Mouse (Mus musculus): Measurements from ENCODE around the gene Cd81. TPM values are rescaled to one million over a fixed set of nuclear protein-coding genes. Genes with fewer than 3 reads are reported as not detected.

Gene Cd81
- polyA plus RNA-seq, 1 experiment: 227 TPM

DNA sequence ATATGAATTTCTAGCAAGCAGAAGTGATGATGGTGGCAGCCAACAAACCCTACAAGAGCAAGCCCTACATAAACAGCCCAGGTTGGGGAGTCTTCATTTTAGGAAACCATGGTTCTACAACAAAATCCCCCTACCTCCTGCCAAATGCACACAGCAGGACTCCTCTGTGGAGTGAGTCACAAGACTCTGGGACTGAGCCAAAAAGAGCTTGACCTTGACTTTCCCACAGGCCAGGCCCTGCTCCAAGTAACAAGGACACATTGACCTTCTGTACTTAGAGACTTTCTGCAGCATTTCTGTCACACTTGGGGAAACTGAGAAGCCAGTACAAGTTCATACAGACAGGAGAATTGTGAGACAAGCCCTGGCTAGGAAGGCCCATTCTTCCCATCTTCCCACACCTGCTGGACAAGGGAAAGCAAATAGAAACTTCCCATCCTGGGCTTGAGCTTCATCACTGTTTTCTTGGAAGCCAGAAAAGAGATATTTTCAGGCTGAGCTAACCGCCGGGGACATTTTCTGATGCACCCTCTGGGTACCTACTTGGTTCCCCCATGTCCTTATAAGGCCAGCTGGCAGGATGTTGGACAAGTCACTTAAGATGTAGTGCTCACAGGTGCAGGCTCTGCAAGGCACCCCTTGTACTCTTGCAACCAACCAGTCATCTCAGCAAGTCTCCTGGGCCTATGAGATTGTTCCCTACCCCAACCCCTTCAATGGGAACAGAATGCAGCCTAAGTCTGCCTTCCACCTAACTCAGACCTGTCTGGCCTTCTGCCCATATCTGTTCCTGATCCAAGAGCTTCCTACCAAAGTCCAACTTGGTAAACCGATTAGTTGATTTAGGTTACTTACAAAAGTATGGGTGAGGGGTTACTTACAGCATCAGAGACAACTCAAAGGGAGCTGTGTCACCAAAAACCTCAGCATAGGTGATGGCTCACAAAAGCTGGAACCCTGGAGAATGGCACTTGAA lies 2.4 kb upstream of the Cd81 start:
- no peaks in the 10 kb centered on the region for H3K36me3 ChIP-seq (ENCODE audit: control insufficient read depth, insufficient read depth, low read length)
- H3K4me1 ChIP-seq (ENCODE audit: control insufficient read depth, insufficient read depth, insufficient read length, low read length): peaks cover 26% of the 10 kb centered on the region; the same call in 1 of the 2 replicates
- H3K4me3 ChIP-seq (ENCODE audit: low read depth, low read length): no peak overlapping the region
- WGBS: 74% methylated on average over 3 of the region's 3 CpGs
- no peaks in the 10 kb centered on the region for H3K27me3 ChIP-seq (ENCODE audit: control insufficient read depth, insufficient read depth, low read length)
- H3K27ac ChIP-seq (ENCODE audit: insufficient read depth, low read depth, low read length): no peak overlapping the region
- TF ChIP-seq CTCF (IDR thresholded peaks at IDR 0.05; ENCODE audit: extremely low read depth, insufficient read length, insufficient replicate concordance, low read depth, low read length): no peak
- TF ChIP-seq POLR2A (IDR thresholded peaks at IDR 0.05; ENCODE audit: low read depth, low read length): no peak

DNA sequence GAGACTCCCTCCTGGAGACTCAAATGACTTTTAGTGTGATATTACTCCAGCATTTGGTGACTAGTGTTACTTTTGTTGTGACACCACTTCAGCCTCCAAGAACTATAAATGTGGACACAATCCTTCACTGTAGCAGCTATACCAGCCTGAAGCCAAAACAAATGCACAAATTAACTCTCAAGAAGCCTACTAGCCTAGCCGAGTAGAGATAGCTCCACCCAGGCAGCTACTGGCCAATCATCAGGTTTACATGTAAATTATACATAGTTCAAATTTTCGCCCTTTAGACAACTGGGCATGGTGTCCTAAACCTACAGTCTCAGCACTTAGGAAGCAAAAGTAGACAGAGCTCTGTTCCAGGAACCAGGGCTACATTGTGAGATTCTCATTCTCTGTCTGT lies 1.2 kb upstream of the Cd81 start:
- H3K27ac ChIP-seq (ENCODE audit: insufficient read depth, low read depth, low read length): no peak overlapping the region
- TF ChIP-seq POLR2A (IDR thresholded peaks at IDR 0.05; ENCODE audit: low read depth, low read length) (no peak), CTCF (IDR thresholded peaks at IDR 0.05; ENCODE audit: extremely low read depth, insufficient read length, insufficient replicate concordance, low read depth, low read length) (no peak)
- peaks cover 34% of the 10 kb centered on the region; the same call in 1 of the 2 replicates for H3K4me1 ChIP-seq (ENCODE audit: control insufficient read depth, insufficient read depth, insufficient read length, low read length)
- H3K27me3 ChIP-seq (ENCODE audit: control insufficient read depth, insufficient read depth, low read length): no peaks in the 10 kb centered on the region
- no peaks in the 10 kb centered on the region for H3K36me3 ChIP-seq (ENCODE audit: control insufficient read depth, insufficient read depth, low read length)
- 23% methylated on average over 2 of the region's 2 CpGs for WGBS
- H3K4me3 ChIP-seq (ENCODE audit: low read depth, low read length): no peak overlapping the region

DNA sequence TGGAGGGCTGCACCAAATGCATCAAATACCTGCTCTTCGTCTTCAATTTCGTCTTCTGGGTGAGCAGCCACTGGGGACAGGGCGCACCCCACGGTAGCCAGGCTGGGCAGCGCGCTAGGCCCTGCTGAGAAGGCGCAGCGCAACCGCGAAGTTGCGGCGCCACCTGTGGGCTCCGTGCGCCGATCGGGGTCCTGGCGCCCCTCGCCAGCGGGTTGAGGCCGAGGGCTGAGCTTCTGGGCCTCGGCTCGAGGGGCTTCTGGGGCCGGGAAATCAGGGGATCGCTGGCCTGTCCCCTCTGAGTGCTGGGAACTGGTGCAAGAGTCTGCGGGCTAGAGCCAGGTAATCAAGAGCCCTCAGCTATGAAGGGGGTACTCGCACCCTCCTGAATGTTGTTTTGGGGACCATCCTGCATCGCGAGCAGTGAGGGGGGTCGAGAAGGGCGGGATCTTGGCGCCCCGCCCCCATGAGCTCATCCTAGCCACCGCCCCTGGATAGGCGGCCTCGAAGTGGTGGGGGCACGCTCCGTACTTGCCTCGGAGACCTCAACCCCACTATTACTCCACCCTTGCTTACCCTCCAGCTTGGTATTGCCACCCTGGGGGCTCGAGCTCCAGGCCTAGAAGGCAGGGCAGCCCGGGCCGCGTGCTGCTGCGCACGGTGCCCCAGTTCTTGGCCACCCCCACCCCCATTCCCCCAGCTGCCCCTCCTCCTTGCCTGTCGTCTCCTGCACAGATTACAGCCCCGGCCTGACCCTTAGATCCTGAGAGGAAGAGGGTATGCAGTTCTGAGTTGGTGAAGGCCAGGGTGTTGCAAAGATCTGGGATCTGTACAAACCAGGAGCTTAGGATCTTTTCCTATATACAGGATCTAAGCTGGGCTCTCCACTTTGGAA lies 715 bp downstream of the Cd81 start:
- Histone ChIP-seq H3K4me3 (ENCODE audit: low read depth, low read length) (peak overlapping the region; percentile 87), H3K36me3 (ENCODE audit: control insufficient read depth, insufficient read depth, low read length) (no peaks in the 10 kb centered on the region), H3K27me3 (ENCODE audit: control insufficient read depth, insufficient read depth, low read length) (no peaks in the 10 kb centered on the region), H3K4me1 (ENCODE audit: control insufficient read depth, insufficient read depth, insufficient read length, low read length) (peaks cover 53% of the 10 kb centered on the region; the same call in 1 of the 2 replicates), H3K27ac (ENCODE audit: insufficient read depth, low read depth, low read length) (peak overlapping the region; percentile 81)
- no peak for TF ChIP-seq POLR2A (IDR thresholded peaks at IDR 0.05; ENCODE audit: low read depth, low read length)
- no peak for TF ChIP-seq CTCF (IDR thresholded peaks at IDR 0.05; ENCODE audit: extremely low read depth, insufficient read length, insufficient replicate concordance, low read depth, low read length)
- under 1% methylated on average over 46 of the region's 46 CpGs for WGBS

DNA sequence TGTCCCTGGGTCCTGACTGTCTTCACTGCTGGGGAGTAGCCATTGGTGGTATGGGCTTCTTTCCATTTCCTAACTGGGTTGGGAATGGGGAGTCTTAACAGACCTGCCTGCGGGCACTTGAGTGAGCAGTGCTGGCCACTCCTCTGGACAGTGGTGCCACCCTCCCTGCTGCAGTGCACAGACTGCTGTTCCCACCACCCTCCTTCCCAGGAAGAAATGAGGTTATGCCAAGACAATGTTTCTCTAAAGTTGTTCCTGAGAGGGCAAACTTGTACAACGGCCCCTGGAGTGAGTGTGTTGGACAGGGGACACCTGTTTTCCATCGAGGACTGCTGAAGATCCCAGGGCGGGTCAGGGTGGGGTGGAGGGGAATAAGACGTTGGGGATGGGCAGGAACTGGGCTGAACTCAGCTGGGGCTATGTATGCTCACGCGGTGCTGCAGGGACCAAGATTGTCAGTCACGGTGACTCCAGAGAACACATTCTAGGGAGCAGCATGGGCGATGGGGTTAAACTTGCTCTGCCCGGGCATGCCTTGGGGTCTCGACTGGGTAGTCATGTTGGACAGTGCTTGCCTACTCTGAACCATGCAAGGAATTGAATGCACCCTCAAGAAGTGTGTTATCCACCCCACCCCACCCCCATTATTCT lies 1.5 kb downstream of the Cd81 start:
- peak overlapping the region; percentile 87 for H3K4me3 ChIP-seq (ENCODE audit: low read depth, low read length)
- 10% methylated on average over 11 of the region's 11 CpGs for WGBS
- H3K4me1 ChIP-seq (ENCODE audit: control insufficient read depth, insufficient read depth, insufficient read length, low read length): peaks cover 61% of the 10 kb centered on the region
- no peak for TF ChIP-seq POLR2A (IDR thresholded peaks at IDR 0.05; ENCODE audit: low read depth, low read length)
- TF ChIP-seq CTCF (IDR thresholded peaks at IDR 0.05; ENCODE audit: extremely low read depth, insufficient read length, insufficient replicate concordance, low read depth, low read length): no peak
- no peaks in the 10 kb centered on the region for H3K27me3 ChIP-seq (ENCODE audit: control insufficient read depth, insufficient read depth, low read length)
- H3K27ac ChIP-seq (ENCODE audit: insufficient read depth, low read depth, low read length): peak overlapping the region; percentile 17; the same call in 1 of the 2 replicates
- no peaks in the 10 kb centered on the region for H3K36me3 ChIP-seq (ENCODE audit: control insufficient read depth, insufficient read depth, low read length)

DNA sequence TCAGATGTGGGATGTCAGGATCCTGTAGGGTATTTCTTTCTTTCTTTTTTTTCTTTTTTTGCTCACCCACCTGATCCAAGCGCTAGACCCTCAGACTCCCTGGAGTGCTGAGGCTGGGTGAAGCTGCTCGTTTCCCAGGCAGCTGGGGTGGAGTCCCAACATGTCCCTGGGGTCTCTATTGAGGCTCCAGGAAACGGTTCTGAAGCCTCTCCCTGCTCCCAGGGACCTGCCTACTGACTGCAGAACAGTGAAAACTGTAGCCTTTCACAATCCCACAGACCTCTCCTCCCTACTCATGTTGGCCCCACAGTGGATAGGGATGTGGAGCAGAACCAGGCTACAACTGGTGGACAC lies 2.0 kb downstream of the Cd81 start:
- WGBS: 25% methylated on average over 3 of the region's 3 CpGs
- no peak for TF ChIP-seq CTCF (IDR thresholded peaks at IDR 0.05; ENCODE audit: extremely low read depth, insufficient read length, insufficient replicate concordance, low read depth, low read length)
- Histone ChIP-seq H3K4me1 (ENCODE audit: control insufficient read depth, insufficient read depth, insufficient read length, low read length) (peaks cover 60% of the 10 kb centered on the region), H3K27me3 (ENCODE audit: control insufficient read depth, insufficient read depth, low read length) (no peaks in the 10 kb centered on the region), H3K4me3 (ENCODE audit: low read depth, low read length) (peak overlapping the region; percentile 87), H3K27ac (ENCODE audit: insufficient read depth, low read depth, low read length) (no peak overlapping the region), H3K36me3 (ENCODE audit: control insufficient read depth, insufficient read depth, low read length) (no peaks in the 10 kb centered on the region)

DNA sequence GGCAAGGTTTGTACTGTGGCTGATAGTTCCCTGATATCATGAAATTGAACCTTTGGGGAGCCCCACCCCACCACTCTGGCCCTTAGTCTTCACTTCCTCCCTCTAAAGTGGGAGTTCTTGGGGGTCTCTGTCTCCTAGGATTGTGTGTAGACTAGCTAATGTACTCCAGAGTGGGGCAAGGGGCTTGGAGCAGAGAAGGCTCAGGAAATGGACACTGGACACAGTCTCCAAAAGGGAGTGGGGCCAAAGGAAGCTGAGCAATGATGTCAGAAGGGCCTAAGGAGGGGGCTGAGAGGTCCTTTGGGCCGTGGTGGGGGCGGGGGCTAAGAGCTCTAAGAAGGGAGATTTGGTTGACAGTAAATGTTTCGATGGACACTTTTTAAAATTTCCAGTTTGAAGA lies 2.5 kb downstream of the Cd81 start:
- Histone ChIP-seq H3K4me3 (ENCODE audit: low read depth, low read length) (peak overlapping the region; percentile 87; the same call in 1 of the 2 replicates), H3K27me3 (ENCODE audit: control insufficient read depth, insufficient read depth, low read length) (no peaks in the 10 kb centered on the region), H3K36me3 (ENCODE audit: control insufficient read depth, insufficient read depth, low read length) (no peaks in the 10 kb centered on the region), H3K27ac (ENCODE audit: insufficient read depth, low read depth, low read length) (no peak overlapping the region), H3K4me1 (ENCODE audit: control insufficient read depth, insufficient read depth, insufficient read length, low read length) (peaks cover 59% of the 10 kb centered on the region)
- 49% methylated on average over 3 of the region's 3 CpGs for whole genome bisulfite sequencing
- TF ChIP-seq POLR2A (IDR thresholded peaks at IDR 0.05; ENCODE audit: low read depth, low read length): no peak
- no peak for TF ChIP-seq CTCF (IDR thresholded peaks at IDR 0.05; ENCODE audit: extremely low read depth, insufficient read length, insufficient replicate concordance, low read depth, low read length)

Measured in small intestine, adult 2 months (tissue).